Mouse (Mus musculus) urinary bladder, postnatal 10 days (tissue): ENCODE measurements around the gene Prg2.
A peak's percentile ranks its signal among the peaks of the same experiment; 100 is the strongest.

ENCODE experiments used
- DNase-seq: peaks from one replicate; pipeline ENCODE4 v3.0.0; 2022; ENCODE audit warnings: low spot score

The Prg2 gene

GRCm38 (mm10) chr2:84980188-84980587, at the start of gene Prg2:
Gene Prg2 (plus strand): TSS chr2:84980461.
- no peak for DNase-seq

GRCm38 (mm10) chr2:84933992-84934648, 46.1 kb upstream of the Prg2 start:
- no peak for DNase-seq

- DNase-seq, result no peak
These were observed 45.6 kb upstream of the Prg2 start for GRCm38 (mm10) chr2:84934649-84935007.

- DNase-seq, result no peak
These were observed 45.2 kb upstream of the Prg2 start for GRCm38 (mm10) chr2:84935065-84935464.

GRCm38 (mm10) chr2:84936474-84937429, 43.5 kb upstream of the Prg2 start, which contains the start of gene Slc43a3:
Gene Slc43a3 (plus strand): TSS chr2:84936579.
- DNase-seq, result peak; percentile 23

- DNase-seq, result no peak
These were observed 42.6 kb upstream of the Prg2 start for GRCm38 (mm10) chr2:84937491-84938150.

GRCm38 (mm10) chr2:84938249-84938946, 41.9 kb upstream of the Prg2 start:
- DNase-seq, result no peak

- DNase-seq, result no peak
These were observed 41.0 kb upstream of the Prg2 start for GRCm38 (mm10) chr2:84939306-84939705.

GRCm38 (mm10) chr2:84939711-84940110, 40.5 kb upstream of the Prg2 start:
- no peak for DNase-seq

- no peak for DNase-seq
These were observed 38.9 kb upstream of the Prg2 start for GRCm38 (mm10) chr2:84941332-84941731.

- no peak for DNase-seq
These were observed 38.5 kb upstream of the Prg2 start for GRCm38 (mm10) chr2:84941795-84942194.

- DNase-seq, result no peak
These were observed 33.0 kb upstream of the Prg2 start for GRCm38 (mm10) chr2:84947154-84947771.

- DNase-seq, result no peak
These were observed 32.0 kb upstream of the Prg2 start for GRCm38 (mm10) chr2:84948252-84948651.

GRCm38 (mm10) chr2:84948721-84949120, 31.5 kb upstream of the Prg2 start:
- DNase-seq, result no peak

- no peak for DNase-seq
These were observed 29.2 kb upstream of the Prg2 start for GRCm38 (mm10) chr2:84951027-84951426.

- DNase-seq, result no peak
These were observed 28.0 kb upstream of the Prg2 start for GRCm38 (mm10) chr2:84952251-84952650.

- no peak for DNase-seq
These were observed 27.6 kb upstream of the Prg2 start for GRCm38 (mm10) chr2:84952693-84953092.

GRCm38 (mm10) chr2:84955435-84955834, 24.8 kb upstream of the Prg2 start:
- no peak for DNase-seq

GRCm38 (mm10) chr2:84956274-84956673, 24.0 kb upstream of the Prg2 start:
- DNase-seq, result no peak

- DNase-seq, result no peak
These were observed 21.5 kb upstream of the Prg2 start for GRCm38 (mm10) chr2:84958588-84959264.

- no peak for DNase-seq
These were observed 19.0 kb upstream of the Prg2 start for GRCm38 (mm10) chr2:84961300-84961699.
